Mouse (Mus musculus) liver, embryonic 15.5 days (tissue): ENCODE results near the gene Igfbp7. TPM values are rescaled to one million over a fixed set of nuclear protein-coding genes. Genes with fewer than 3 reads are reported as not detected.

Experiments used
- ATAC-seq: fragments of 200-750 bp; cut with Nextera tagmentation; 2 replicates; pipeline ENCODE4 v1.8.0; 2017; ENCODE audit warnings: moderate number of reproducible peaks, mild to moderate bottlenecking, moderate library complexity; ENCODE audit not compliant: insufficient read depth
- H3K27ac ChIP-seq: fragments of 300-500 bp; sonication (generic); replicated peaks from 2 replicates; pipeline ENCODE4 v1.5.1; 2015; ENCODE audit warnings: mild to moderate bottlenecking, inconsistent platforms
- H3K27me3 ChIP-seq: fragments of 300-500 bp; sonication (generic); 2 replicates; pipeline ENCODE4 v1.6.1; 2015; ENCODE audit warnings: mild to moderate bottlenecking, inconsistent platforms
- H3K36me3 ChIP-seq: fragments of 300-500 bp; sonication (generic); replicated peaks from 2 replicates; pipeline ENCODE4 v1.6.1; 2015; ENCODE audit warnings: moderate library complexity, mild to moderate bottlenecking, inconsistent platforms
- H3K4me1 ChIP-seq: fragments of 300-500 bp; sonication (generic); replicated peaks from 2 replicates; pipeline ENCODE4 v1.6.1; 2015; ENCODE audit warnings: inconsistent platforms
- H3K4me2 ChIP-seq: fragments of 300-500 bp; sonication (generic); 2 replicates; pipeline ENCODE4 v1.6.1; 2015; ENCODE audit warnings: moderate library complexity, mild to moderate bottlenecking, inconsistent platforms
- H3K4me3 ChIP-seq: fragments of 300-500 bp; sonication (generic); replicated peaks from 2 replicates; pipeline ENCODE4 v1.5.1; 2015; ENCODE audit warnings: mild to moderate bottlenecking, inconsistent platforms
- H3K9ac ChIP-seq: fragments of 300-500 bp; sonication (generic); 2 replicates; pipeline ENCODE4 v1.6.1; 2015; ENCODE audit warnings: moderate library complexity, mild to moderate bottlenecking, inconsistent platforms
- H3K9me3 ChIP-seq: fragments of 300-500 bp; sonication (generic); replicated peaks from 2 replicates; pipeline ENCODE4 v1.6.1; 2016; ENCODE audit warnings: inconsistent platforms
- WGBS: fragments of 180-500 bp; shearing (Covaris S2); methylation state at CpG from one replicate; pipeline ENCODE4 v1.1.7; 2015; ENCODE audit warnings: mixed read lengths; ENCODE audit not compliant: insufficient replicate concordance; 5-methylcytosine and 5-hydroxymethylcytosine counted together
- polyA plus RNA-seq: library from polyadenylated mRNA; unstranded; fragments of >200 nt; fragmentation: Nextera tagmentation; extraction: Ambion mirVana; gene quantifications from 2 replicates; pipeline ENCODE4 v1.2.1, GENCODE M21; 2015

Gene Igfbp7
- polyA plus RNA-seq, 1 experiment from 2014 or later: 24.3 TPM

GRCm38 (mm10) chr5:77404941-77405340, 2.9 kb downstream of the Igfbp7 start:
- no peak overlapping the region for H3K4me2 ChIP-seq
- 0 out of 2 replicates have a peak, but pooled peaks cover 6% of the 10 kb centered on the region for H3K4me1 ChIP-seq
- WGBS: 60% methylated on average over 10 of the region's 10 CpGs
- no peak overlapping the region for H3K27ac ChIP-seq
- no peaks in the 10 kb centered on the region for H3K9me3 ChIP-seq
- peaks cover 36% of the 10 kb centered on the region for H3K27me3 ChIP-seq
- H3K36me3 ChIP-seq: no peaks in the 10 kb centered on the region
- no peak overlapping the region for H3K4me3 ChIP-seq
- ATAC-seq: no peak
- no peak overlapping the region for H3K9ac ChIP-seq

- Histone ChIP-seq H3K4me3 (no peak overlapping the region), H3K9me3 (no peaks in the 10 kb centered on the region), H3K27ac (no peak overlapping the region), H3K4me2 (no peak overlapping the region), H3K9ac (no peak overlapping the region), H3K27me3 (peaks cover 25% of the 10 kb centered on the region), H3K36me3 (no peaks in the 10 kb centered on the region), H3K4me1 (0 out of 2 replicates have a peak, but pooled peaks cover 6% of the 10 kb centered on the region)
- WGBS: 64% methylated on average over 5 of the region's 5 CpGs
- no peak for ATAC-seq
Measured at GRCm38 (mm10) chr5:77402901-77403300, 4.9 kb downstream of the Igfbp7 start.

- ATAC-seq: no peak
- no peaks in the 10 kb centered on the region for H3K4me1 ChIP-seq
- no peak overlapping the region for H3K4me2 ChIP-seq
- peaks cover 18% of the 10 kb centered on the region for H3K27me3 ChIP-seq
- WGBS: 34% methylated on average over 5 of the region's 5 CpGs
- no peaks in the 10 kb centered on the region for H3K36me3 ChIP-seq
- no peak overlapping the region for H3K9ac ChIP-seq
- H3K9me3 ChIP-seq: no peaks in the 10 kb centered on the region
- no peak overlapping the region for H3K4me3 ChIP-seq
- H3K27ac ChIP-seq: no peak overlapping the region
Measured at GRCm38 (mm10) chr5:77402137-77402536, 5.7 kb downstream of the Igfbp7 start.

- Histone ChIP-seq H3K9me3 (no peaks in the 10 kb centered on the region), H3K4me3 (no peak overlapping the region), H3K36me3 (no peaks in the 10 kb centered on the region), H3K4me1 (no peaks in the 10 kb centered on the region), H3K27me3 (peaks cover 7% of the 10 kb centered on the region), H3K4me2 (no peak overlapping the region), H3K27ac (no peak overlapping the region), H3K9ac (no peak overlapping the region)
- ATAC-seq: no peak
- 66% methylated on average over 6 of the region's 6 CpGs for WGBS
Measured at GRCm38 (mm10) chr5:77400823-77401222, 7.0 kb downstream of the Igfbp7 start.

GRCm38 (mm10) chr5:77400151-77400550, 7.7 kb downstream of the Igfbp7 start:
- Histone ChIP-seq H3K4me2 (no peak overlapping the region), H3K9ac (no peak overlapping the region), H3K27ac (no peak overlapping the region), H3K4me1 (no peaks in the 10 kb centered on the region), H3K4me3 (no peak overlapping the region), H3K27me3 (peaks cover under 1% of the 10 kb centered on the region; the same call in 1 of the 2 replicates), H3K36me3 (no peaks in the 10 kb centered on the region), H3K9me3 (no peaks in the 10 kb centered on the region)
- ATAC-seq: no peak
- 64% methylated on average over 7 of the region's 7 CpGs for WGBS

GRCm38 (mm10) chr5:77399076-77399475, 8.8 kb downstream of the Igfbp7 start:
- Histone ChIP-seq H3K4me1 (no peaks in the 10 kb centered on the region), H3K9ac (no peak overlapping the region), H3K9me3 (no peaks in the 10 kb centered on the region), H3K4me3 (no peak overlapping the region), H3K27ac (no peak overlapping the region), H3K27me3 (no peaks in the 10 kb centered on the region), H3K4me2 (no peak overlapping the region), H3K36me3 (no peaks in the 10 kb centered on the region)
- ATAC-seq: no peak
- 79% methylated on average over 4 of the region's 4 CpGs for WGBS

- no peak for ATAC-seq
- Histone ChIP-seq H3K4me3 (no peak overlapping the region), H3K4me2 (no peak overlapping the region), H3K36me3 (no peaks in the 10 kb centered on the region), H3K9ac (no peak overlapping the region), H3K9me3 (no peaks in the 10 kb centered on the region), H3K4me1 (no peaks in the 10 kb centered on the region), H3K27me3 (no peaks in the 10 kb centered on the region), H3K27ac (no peak overlapping the region)
- WGBS: 61% methylated on average over 14 of the region's 14 CpGs
Measured at GRCm38 (mm10) chr5:77398285-77399057, 9.4 kb downstream of the Igfbp7 start.

GRCm38 (mm10) chr5:77393990-77394618, 13.7 kb downstream of the Igfbp7 start:
- no peaks in the 10 kb centered on the region for H3K4me1 ChIP-seq
- H3K4me3 ChIP-seq: no peak overlapping the region
- no peak overlapping the region for H3K4me2 ChIP-seq
- ATAC-seq: no peak
- no peak overlapping the region for H3K9ac ChIP-seq
- no peaks in the 10 kb centered on the region for H3K27me3 ChIP-seq
- no peaks in the 10 kb centered on the region for H3K36me3 ChIP-seq
- no peaks in the 10 kb centered on the region for H3K9me3 ChIP-seq
- H3K27ac ChIP-seq: no peak overlapping the region
- 56% methylated on average over 9 of the region's 9 CpGs for WGBS

GRCm38 (mm10) chr5:77393094-77393619, 14.7 kb downstream of the Igfbp7 start:
- no peak overlapping the region for H3K4me3 ChIP-seq
- ATAC-seq: no peak

GRCm38 (mm10) chr5:77390272-77390671, 17.6 kb downstream of the Igfbp7 start:
- Histone ChIP-seq H3K9me3 (no peaks in the 10 kb centered on the region), H3K4me3 (no peak overlapping the region), H3K36me3 (no peaks in the 10 kb centered on the region), H3K4me1 (0 out of 2 replicates have a peak, but pooled peaks cover 1% of the 10 kb centered on the region), H3K9ac (no peak overlapping the region), H3K27ac (no peak overlapping the region), H3K27me3 (no peaks in the 10 kb centered on the region), H3K4me2 (no peak overlapping the region)
- no peak for ATAC-seq
- WGBS: 63% methylated on average over 2 of the region's 2 CpGs

More at GRCm38 (mm10) chr5:77393094-77393619, 14.7 kb downstream of the Igfbp7 start:
- Histone ChIP-seq H3K27ac (no peak overlapping the region), H3K9ac (no peak overlapping the region), H3K27me3 (no peaks in the 10 kb centered on the region), H3K9me3 (no peaks in the 10 kb centered on the region), H3K4me1 (no peaks in the 10 kb centered on the region), H3K4me2 (no peak overlapping the region), H3K36me3 (no peaks in the 10 kb centered on the region)
- 72% methylated on average over 10 of the region's 10 CpGs for whole genome bisulfite sequencing

GRCm38 (mm10) chr5:77388359-77388758, 19.5 kb downstream of the Igfbp7 start:
- no peak for ATAC-seq
- Histone ChIP-seq H3K27ac (no peak overlapping the region), H3K4me3 (no peak overlapping the region), H3K4me2 (no peak overlapping the region), H3K27me3 (no peaks in the 10 kb centered on the region), H3K9me3 (no peaks in the 10 kb centered on the region), H3K9ac (no peak overlapping the region), H3K4me1 (peaks cover 9% of the 10 kb centered on the region; the same call in 1 of the 2 replicates), H3K36me3 (no peaks in the 10 kb centered on the region)
- 55% methylated on average over 6 of the region's 6 CpGs for WGBS
